Comparison of ENCODE assay signal across 26 mouse cellular contexts in the genomic region with DNA sequence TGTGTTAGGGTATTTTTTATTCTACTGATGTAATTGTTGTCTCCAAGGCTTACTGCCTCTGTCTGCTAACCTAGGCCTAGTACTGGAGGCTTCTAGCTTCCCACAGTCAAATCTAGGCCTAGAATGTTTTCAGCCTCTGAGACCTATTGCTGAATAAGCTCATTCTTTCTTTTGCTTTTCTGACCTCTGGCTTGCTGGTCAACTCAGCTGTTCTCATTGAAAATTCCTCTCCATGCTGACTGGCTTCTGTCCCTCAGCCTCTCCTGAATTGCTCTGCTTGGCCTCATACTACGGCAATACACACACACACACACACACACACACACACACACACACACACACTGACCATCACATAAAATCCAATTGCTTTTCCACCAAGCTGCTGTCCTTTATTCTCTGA. TPM values are rescaled to one million over a fixed set of nuclear protein-coding genes. Genes with fewer than 3 reads are reported as not detected.
DNase-seq lines count a peak whose midpoint lies in the region; ATAC-seq and TF ChIP-seq lines count a peak whose summit lies in the region.
"Had no signal": no experiment of that assay in that cellular context is flagged by ENCODE, and none has a peak within 500 bp of the region (broad histone marks: within the 10 kb centered on the region; RNA-seq: fewer than 3 reads in every experiment).

No protein-coding gene starts in this region.

- H3K9me3 ChIP-seq in hindbrain, embryonic 13.5 days: no peaks in the 10 kb centered on the region
- no peaks in the 10 kb centered on the region for H3K9me3 ChIP-seq in hindbrain, postnatal 0 days (ENCODE audit: low read length)
- H3K9me3 ChIP-seq in intestine, postnatal 0 days (ENCODE audit: control insufficient read depth): no peaks in the 10 kb centered on the region
- H3K9me3 ChIP-seq: embryonic facial prominence, embryonic 10.5 days; G1E; heart, embryonic 15.5 days had no signal

- H3K36me3 ChIP-seq in hindbrain, embryonic 13.5 days: no peaks in the 10 kb centered on the region; the same call in 1 of the 2 replicates
- H3K36me3 ChIP-seq in hindbrain, postnatal 0 days (ENCODE audit: insufficient read depth, low read length): no peaks in the 10 kb centered on the region
- no peaks in the 10 kb centered on the region for H3K36me3 ChIP-seq in intestine, postnatal 0 days (ENCODE audit: control insufficient read depth, insufficient read depth)
- H3K36me3 ChIP-seq: embryonic facial prominence, embryonic 10.5 days; G1E; heart, embryonic 15.5 days had no signal

- H3K9ac ChIP-seq in hindbrain, embryonic 13.5 days: no peak overlapping the region
- H3K9ac ChIP-seq in hindbrain, postnatal 0 days (replicated peaks; ENCODE audit: low read length): no peak overlapping the region
- no peak overlapping the region for H3K9ac ChIP-seq in intestine, postnatal 0 days (ENCODE audit: low read depth, low read length)
- H3K9ac ChIP-seq: forebrain, embryonic 13.5 days; forebrain, postnatal 0 days; heart, embryonic 15.5 days; hindbrain, embryonic 14.5 days had no signal

- no peak for DNase-seq in hindbrain, postnatal 0 days (ENCODE audit: low spot score)
- peak; percentile 15 for DNase-seq in lung, postnatal 10 days
- no peak for DNase-seq in lung, postnatal 36 days
- DNase-seq in kidney, postnatal 25 days: peak; percentile 37 to 57
- no peak for DNase-seq in c-Kit-positive CD71-positive TER-119-positive erythroid progenitor cells, embryonic 14.5 days (ENCODE audit: low spot score)
- DNase-seq: adrenal gland, postnatal 10 days; B cell, adult 2 months; cerebellum, adult 11-12 months; cerebellum, adult 9-11 months; cerebellum, postnatal 36 days; forebrain, postnatal 0 days; gastrocnemius, postnatal 14 days; heart, adult 2 months; heart, postnatal 14 days had no signal

- H3K27me3 ChIP-seq in hindbrain, embryonic 13.5 days: no peaks in the 10 kb centered on the region
- H3K27me3 ChIP-seq in hindbrain, postnatal 0 days (ENCODE audit: insufficient read depth, low read length): no peaks in the 10 kb centered on the region
- no peaks in the 10 kb centered on the region for H3K27me3 ChIP-seq in intestine, postnatal 0 days (replicated peaks; ENCODE audit: control insufficient read depth, insufficient read depth, low read length)
- H3K27me3 ChIP-seq: forebrain, embryonic 13.5 days; heart, embryonic 15.5 days had no signal

- peak; percentile 49; the same call in 1 of the 2 replicates for ATAC-seq in hindbrain, embryonic 13.5 days (ENCODE audit: low FRiP score)
- no peak for ATAC-seq in hindbrain, postnatal 0 days
- no peak for ATAC-seq in intestine, postnatal 0 days
- ATAC-seq: CD4-positive, CD25-positive, alpha-beta regulatory T cell, adult 4 months; forebrain, embryonic 13.5 days; forebrain, postnatal 0 days had no signal

- 89% methylated on average over 1 of the region's 1 CpGs for WGBS in hindbrain, embryonic 13.5 days
- 43% methylated on average over 1 of the region's 1 CpGs for WGBS in hindbrain, postnatal 0 days
- 63% methylated on average over 1 of the region's 1 CpGs for WGBS in intestine, postnatal 0 days

- no peak overlapping the region for H3K4me2 ChIP-seq in hindbrain, embryonic 13.5 days
- no peak overlapping the region for H3K4me2 ChIP-seq in hindbrain, postnatal 0 days (ENCODE audit: low read depth, low read length)
- H3K4me2 ChIP-seq in intestine, postnatal 0 days (replicated peaks; ENCODE audit: low read depth): no peak overlapping the region
- H3K4me2 ChIP-seq: forebrain, embryonic 13.5 days; heart, embryonic 11.5 days; heart, embryonic 15.5 days; hindbrain, embryonic 14.5 days had no signal

- no peak for TF ChIP-seq CTCF in hindbrain, postnatal 0 days (IDR thresholded peaks at IDR 0.05; ENCODE audit: low read depth)
- TF ChIP-seq CTCF in intestine, postnatal 0 days (IDR thresholded peaks at IDR 0.05; ENCODE audit: low read depth): no peak

- H3K27ac ChIP-seq in hindbrain, embryonic 13.5 days: no peak overlapping the region
- H3K27ac ChIP-seq in hindbrain, postnatal 0 days: no peak overlapping the region
- H3K27ac ChIP-seq in intestine, postnatal 0 days (ENCODE audit: low read depth, low read length): no peak overlapping the region
- H3K27ac ChIP-seq: embryonic facial prominence, embryonic 10.5 days; forebrain, embryonic 13.5 days; heart, adult 2 months; heart, embryonic 15.5 days; hindbrain, embryonic 14.5 days had no signal

- no peaks in the 10 kb centered on the region for H3K4me1 ChIP-seq in hindbrain, embryonic 13.5 days (replicated peaks)
- no peaks in the 10 kb centered on the region for H3K4me1 ChIP-seq in hindbrain, postnatal 0 days (ENCODE audit: insufficient read depth, low read length)
- H3K4me1 ChIP-seq in intestine, postnatal 0 days (replicated peaks; ENCODE audit: control insufficient read depth, insufficient read depth, low read length): 0 out of 2 replicates have a peak, but pooled peaks cover 2% of the 10 kb centered on the region
- H3K4me1 ChIP-seq: embryonic facial prominence, embryonic 10.5 days; forebrain, embryonic 13.5 days; heart, embryonic 15.5 days had no signal

- H3K4me3 ChIP-seq in hindbrain, embryonic 13.5 days: no peak overlapping the region
- H3K4me3 ChIP-seq in hindbrain, postnatal 0 days (ENCODE audit: low read length): no peak overlapping the region
- H3K4me3 ChIP-seq in intestine, postnatal 0 days (ENCODE audit: low read depth, low read length): no peak overlapping the region
- H3K4me3 ChIP-seq: embryonic facial prominence, embryonic 10.5 days; forebrain, embryonic 13.5 days; heart, adult 2 months; heart, embryonic 15.5 days had no signal

RNA-seq across cellular contexts. Expression of a gene that starts 57.0 kb away (rescaled TPM):
- polyA plus RNA-seq in hindbrain, embryonic 13.5 days (2015; fragmentation: Nextera tagmentation; extraction: Ambion mirVana): 2.4 and 4.3 TPM in 2 replicates
- 2.4 TPM in 1 of 2 replicates, not detected in the other for total RNA-seq in hindbrain, postnatal 0 days (2014; rRNA removed)
- polyA plus RNA-seq in hindbrain, postnatal 0 days (2015; fragmentation: Nextera tagmentation; extraction: Ambion mirVana): 2.8 and 3.1 TPM in 2 replicates
- polyA plus RNA-seq in intestine, postnatal 0 days (2015; fragmentation: Nextera tagmentation; extraction: Ambion mirVana): 8.0 and 12.4 TPM in 2 replicates
- total RNA-seq: forebrain, postnatal 0 days; G1E; hematopoietic stem cell, adult 5-6 weeks had no signal
- polyA plus RNA-seq: brain, embryonic 14.5 days; embryonic facial prominence, embryonic 10.5 days; gonadal fat pad, adult 2 months; heart, adult 2 months had no signal

RNA-seq across cellular contexts. Expression of a gene that starts 57.0 kb away (rescaled TPM):
- polyA plus RNA-seq in hindbrain, embryonic 13.5 days (2015; fragmentation: Nextera tagmentation; extraction: Ambion mirVana): 29.6 and 33.3 TPM in 2 replicates
- 22.7 and 23.5 TPM in 2 replicates for total RNA-seq in hindbrain, postnatal 0 days (2014; rRNA removed)
- polyA plus RNA-seq in hindbrain, postnatal 0 days (2015; fragmentation: Nextera tagmentation; extraction: Ambion mirVana): 18.6 and 22.5 TPM in 2 replicates
- polyA plus RNA-seq in intestine, postnatal 0 days (2015; fragmentation: Nextera tagmentation; extraction: Ambion mirVana): 34.9 and 40.9 TPM in 2 replicates

Comparison
In these comparisons a context has a peak if more than half of its experiments do, and no peak if none do; other contexts are left out.
1. DNase-seq: peak in lung, postnatal 10 days (single experiment) and kidney, postnatal 25 days (2 of 2); none in hindbrain, postnatal 0 days (single experiment), lung, postnatal 36 days (single experiment) and c-Kit-positive CD71-positive TER-119-positive erythroid progenitor cells, embryonic 14.5 days (single experiment).